Mouse (Mus musculus): Measurements from ENCODE around the gene Teddm2. TPM values are rescaled to one million over a fixed set of nuclear protein-coding genes. Genes with fewer than 3 reads are reported as not detected.

The Teddm2 gene
- polyA plus RNA-seq, 1 experiment from 2014 or later: 0.36 TPM

DNA sequence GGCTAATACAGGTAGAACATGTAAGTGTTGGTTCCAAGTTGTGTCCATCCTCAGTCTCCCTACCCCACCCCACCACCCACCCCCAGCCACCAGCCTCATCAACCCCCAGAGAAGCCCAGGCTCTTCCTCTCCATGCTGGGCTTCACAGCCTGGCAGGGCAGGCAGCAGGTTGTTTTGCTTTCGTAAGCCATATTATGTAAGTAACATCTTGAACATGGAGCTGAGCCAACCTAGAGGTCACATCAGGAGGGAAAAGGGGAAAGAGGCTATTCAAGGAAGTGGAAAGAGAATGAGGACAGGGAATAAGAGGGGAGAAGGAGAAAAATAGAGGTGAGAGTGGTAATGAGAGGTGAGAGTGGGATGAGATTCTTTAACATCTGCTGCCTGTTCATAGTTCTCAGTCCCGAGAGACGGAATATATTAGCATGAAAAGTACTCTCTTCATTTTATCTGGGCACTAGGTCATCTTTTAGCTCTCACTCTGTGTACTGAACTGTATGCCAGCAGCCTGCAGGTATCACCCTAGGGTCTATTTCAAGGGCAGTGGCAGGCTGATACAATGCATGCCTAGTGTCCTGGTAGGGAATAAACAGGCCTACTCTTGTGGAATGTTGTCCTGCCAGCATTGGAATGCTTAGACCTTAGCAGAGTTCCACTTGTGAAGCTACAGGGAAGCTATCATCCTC, 18.6 kb upstream of the Teddm2 start:
- ATAC-seq: no peak
- Histone ChIP-seq H3K4me1 (no peaks in the 10 kb centered on the region), H3K4me2 (no peak overlapping the region), H3K27ac (no peak overlapping the region), H3K9ac (no peak overlapping the region), H3K9me3 (replicated peaks) (no peaks in the 10 kb centered on the region), H3K4me3 (no peak overlapping the region), H3K36me3 (no peaks in the 10 kb centered on the region), H3K27me3 (replicated peaks) (no peaks in the 10 kb centered on the region)
- 74% methylated on average over 3 of the region's 3 CpGs for WGBS (ENCODE audit: insufficient replicate concordance)

DNA sequence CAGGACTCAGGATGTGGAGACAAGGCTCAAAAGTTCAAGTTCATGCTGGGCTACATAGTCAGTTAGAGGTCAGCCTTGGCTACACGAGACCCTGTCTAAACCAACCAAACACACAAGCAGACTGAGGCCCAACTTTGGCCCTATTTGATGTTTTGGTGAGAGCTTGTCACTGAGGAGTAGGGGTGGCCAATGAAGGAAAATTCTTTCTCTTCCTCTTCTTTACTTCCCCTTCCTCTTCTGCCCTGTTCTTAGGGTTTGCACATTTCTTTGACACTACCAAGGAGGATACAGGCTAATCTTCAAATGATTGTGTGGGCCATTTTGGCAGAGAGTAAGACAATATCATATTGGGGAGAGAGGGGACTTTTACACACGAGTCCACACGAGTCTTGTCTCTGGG, 13.8 kb upstream of the Teddm2 start:
- Histone ChIP-seq H3K9ac (no peak overlapping the region), H3K27me3 (replicated peaks) (no peaks in the 10 kb centered on the region), H3K9me3 (replicated peaks) (no peaks in the 10 kb centered on the region), H3K36me3 (peaks cover 23% of the 10 kb centered on the region), H3K4me3 (no peak overlapping the region), H3K4me2 (no peak overlapping the region), H3K4me1 (peaks cover 15% of the 10 kb centered on the region), H3K27ac (no peak overlapping the region)
- WGBS (ENCODE audit: insufficient replicate concordance): 64% methylated on average over 3 of the region's 3 CpGs
- ATAC-seq: no peak

DNA sequence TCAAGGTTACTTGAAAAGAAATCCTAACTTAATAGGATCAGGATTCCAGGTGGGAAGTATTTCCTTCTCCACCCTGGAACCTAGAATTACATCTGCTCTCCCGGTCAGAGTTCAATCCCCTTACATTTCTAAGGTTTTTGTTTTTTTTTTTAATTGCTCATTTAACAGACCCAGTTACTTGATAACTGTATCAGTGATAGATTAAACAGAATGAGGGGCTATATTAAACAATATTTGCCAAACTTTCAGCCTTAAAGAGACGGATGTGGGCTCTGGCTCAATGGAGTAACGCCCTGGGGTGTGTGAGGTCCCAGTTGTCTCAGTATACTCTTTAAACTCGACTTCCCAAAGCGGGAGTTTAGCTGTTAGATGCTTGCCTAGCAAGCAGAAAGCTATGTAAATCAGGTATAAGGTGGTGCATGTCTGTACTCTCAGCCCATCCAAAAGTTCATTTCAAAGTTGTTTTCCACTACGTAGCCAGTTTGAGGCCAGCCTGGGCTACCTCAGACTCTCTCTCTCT, 11.3 kb upstream of the Teddm2 start:
- Histone ChIP-seq H3K27me3 (replicated peaks) (no peaks in the 10 kb centered on the region), H3K4me1 (peaks cover 16% of the 10 kb centered on the region), H3K36me3 (peaks cover 48% of the 10 kb centered on the region), H3K9ac (no peak overlapping the region), H3K27ac (no peak overlapping the region), H3K4me2 (no peak overlapping the region), H3K9me3 (replicated peaks) (no peaks in the 10 kb centered on the region), H3K4me3 (no peak overlapping the region)
- 83% methylated on average over 6 of the region's 6 CpGs for WGBS (ENCODE audit: insufficient replicate concordance)
- ATAC-seq: no peak

DNA sequence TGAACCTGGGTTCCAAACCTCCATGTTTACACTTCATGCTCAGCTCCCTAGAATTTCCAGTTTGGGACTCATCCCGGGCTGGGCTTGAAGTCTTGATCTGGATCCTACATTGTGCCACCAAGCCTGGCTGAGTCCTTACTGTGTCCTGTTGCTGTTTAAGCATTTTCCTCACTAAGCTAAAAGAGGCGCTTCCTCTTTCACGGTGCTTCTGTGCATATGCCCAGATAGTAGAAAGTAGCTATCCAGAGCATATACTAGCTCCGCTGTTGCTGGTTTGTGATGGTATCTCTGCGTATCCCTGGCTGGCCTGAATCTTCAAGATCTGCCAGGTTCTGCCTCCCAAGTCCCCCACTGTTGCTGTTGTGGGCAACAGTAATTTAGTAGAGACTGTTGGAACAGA, 10.4 kb upstream of the Teddm2 start:
- peaks cover 16% of the 10 kb centered on the region for H3K4me1 ChIP-seq
- peak overlapping the region; percentile 36; the same call in 1 of the 2 replicates for H3K27ac ChIP-seq
- no peaks in the 10 kb centered on the region for H3K9me3 ChIP-seq (replicated peaks)
- H3K36me3 ChIP-seq: peaks cover 57% of the 10 kb centered on the region
- no peak overlapping the region for H3K4me2 ChIP-seq
- 71% methylated on average over 5 of the region's 5 CpGs for WGBS (ENCODE audit: insufficient replicate concordance)
- no peak overlapping the region for H3K4me3 ChIP-seq
- ATAC-seq: no peak
- H3K9ac ChIP-seq: no peak overlapping the region
- no peaks in the 10 kb centered on the region for H3K27me3 ChIP-seq (replicated peaks)

DNA sequence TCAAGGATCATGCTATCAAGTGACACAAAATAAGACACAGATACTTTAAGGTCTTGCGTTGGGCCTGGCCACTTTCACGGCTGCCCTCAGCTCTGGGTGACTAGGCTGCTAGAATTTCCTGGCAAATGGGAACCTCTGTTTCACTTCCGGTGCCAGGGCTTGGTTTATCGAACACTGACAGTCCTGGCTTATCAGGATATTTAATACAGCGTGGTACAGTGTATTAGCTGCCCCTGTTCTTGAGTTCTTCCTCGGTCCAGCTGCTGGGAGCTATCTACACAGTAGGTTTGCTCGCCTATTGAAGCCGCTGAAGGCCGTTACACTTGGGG, 9.9 kb upstream of the Teddm2 start:
- Histone ChIP-seq H3K4me2 (no peak overlapping the region), H3K27ac (peak overlapping the region; percentile 36; the same call in 1 of the 2 replicates)
- WGBS (ENCODE audit: insufficient replicate concordance): 72% methylated on average over 9 of the region's 9 CpGs

DNA sequence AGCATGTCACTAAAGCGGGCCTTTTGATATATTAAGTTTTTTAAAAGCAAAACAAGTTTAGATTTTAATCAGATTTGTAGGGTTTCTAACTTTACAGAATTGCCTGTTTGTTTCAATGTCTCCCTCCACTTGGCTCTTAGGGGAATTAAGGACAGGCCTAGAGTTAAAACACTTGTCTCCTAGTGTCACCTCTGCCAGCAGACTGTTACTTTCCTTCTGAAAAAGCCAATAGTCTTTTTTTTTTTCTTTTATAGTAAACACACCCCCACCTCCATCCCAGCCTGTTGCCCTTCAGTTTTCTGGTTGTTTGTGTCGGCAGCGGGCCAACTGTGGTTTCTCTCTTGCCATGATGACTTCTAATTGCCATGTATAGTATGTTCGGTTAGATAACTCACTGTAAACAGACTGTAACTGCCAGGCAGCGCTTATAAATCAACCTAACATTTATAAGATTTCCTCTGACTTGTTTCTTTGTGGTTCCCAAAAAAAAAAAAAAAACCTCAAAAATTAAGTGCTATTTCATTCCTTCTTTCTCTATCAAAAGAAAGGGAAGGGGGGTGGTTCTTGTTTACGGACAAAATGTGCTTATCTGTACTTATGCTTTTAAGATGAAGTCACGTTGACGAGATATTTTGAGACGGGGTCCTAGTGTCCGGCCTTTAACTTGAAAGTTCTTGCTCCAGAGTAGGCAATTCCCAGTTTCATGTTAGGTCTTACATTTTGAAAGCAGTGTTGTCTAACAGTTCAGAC, 9.4 kb upstream of the Teddm2 start:
- Histone ChIP-seq H3K27me3 (replicated peaks) (no peaks in the 10 kb centered on the region), H3K4me2 (no peak overlapping the region), H3K9ac (no peak overlapping the region), H3K4me3 (no peak overlapping the region), H3K9me3 (replicated peaks) (no peaks in the 10 kb centered on the region), H3K36me3 (peaks cover 67% of the 10 kb centered on the region), H3K4me1 (peaks cover 16% of the 10 kb centered on the region), H3K27ac (no peak overlapping the region)
- ATAC-seq: no peak
- 69% methylated on average over 10 of the region's 10 CpGs for WGBS (ENCODE audit: insufficient replicate concordance)

More for the DNA sequence above, 9.9 kb upstream of the Teddm2 start:
- Histone ChIP-seq H3K4me1 (peaks cover 16% of the 10 kb centered on the region), H3K4me3 (no peak overlapping the region), H3K9ac (no peak overlapping the region), H3K9me3 (replicated peaks) (no peaks in the 10 kb centered on the region), H3K36me3 (peaks cover 62% of the 10 kb centered on the region), H3K27me3 (replicated peaks) (no peaks in the 10 kb centered on the region)
- peak; percentile 73 for ATAC-seq

DNA sequence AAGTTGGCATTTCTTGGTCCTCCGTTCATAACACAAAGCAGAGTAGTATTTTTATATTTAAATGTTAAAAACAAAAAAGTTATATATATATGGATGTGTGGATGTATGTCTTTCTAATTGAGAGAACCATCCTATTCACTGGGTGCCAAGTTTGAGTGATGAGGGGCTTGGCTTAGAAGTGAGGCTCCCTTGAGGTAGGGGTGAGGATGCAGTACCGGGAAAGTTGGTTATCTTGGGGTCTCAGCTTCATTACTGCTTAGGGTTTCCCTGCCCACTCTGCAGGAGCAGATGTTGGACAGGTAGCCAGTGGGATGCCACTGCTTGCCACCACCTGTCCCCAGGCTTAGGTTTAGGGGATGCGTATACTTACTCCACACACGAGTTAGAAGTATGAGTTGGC, 8.7 kb upstream of the Teddm2 start:
- H3K27ac ChIP-seq: no peak overlapping the region
- H3K9me3 ChIP-seq (replicated peaks): no peaks in the 10 kb centered on the region
- H3K4me3 ChIP-seq: no peak overlapping the region
- no peak for ATAC-seq
- peaks cover 16% of the 10 kb centered on the region for H3K4me1 ChIP-seq
- H3K9ac ChIP-seq: no peak overlapping the region
- peaks cover 74% of the 10 kb centered on the region for H3K36me3 ChIP-seq
- H3K4me2 ChIP-seq: no peak overlapping the region
- H3K27me3 ChIP-seq (replicated peaks): no peaks in the 10 kb centered on the region
- 84% methylated on average over 4 of the region's 4 CpGs for WGBS (ENCODE audit: insufficient replicate concordance)

DNA sequence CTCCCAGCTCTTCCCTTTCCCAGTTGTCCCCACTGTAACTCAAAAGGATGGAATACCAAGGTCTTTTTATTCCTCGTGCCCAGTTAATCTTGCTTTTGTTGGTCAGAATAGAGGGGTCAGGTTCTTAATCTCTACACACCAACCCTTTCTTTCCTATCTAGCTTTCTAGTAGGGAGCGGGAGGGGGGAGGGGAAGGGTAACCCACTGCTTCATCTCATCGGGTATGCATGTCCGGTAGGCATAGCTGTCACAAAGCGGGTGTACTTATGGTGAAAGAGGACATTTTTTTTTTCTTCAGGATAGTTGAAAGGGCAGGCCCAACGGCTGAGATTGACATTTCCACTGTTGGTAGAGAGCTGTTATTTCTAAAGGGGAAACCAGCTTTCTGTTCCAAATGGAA, 8.2 kb upstream of the Teddm2 start:
- ATAC-seq: no peak
- no peaks in the 10 kb centered on the region for H3K27me3 ChIP-seq (replicated peaks)
- H3K4me3 ChIP-seq: no peak overlapping the region
- peaks cover 79% of the 10 kb centered on the region for H3K36me3 ChIP-seq
- H3K27ac ChIP-seq: no peak overlapping the region
- WGBS (ENCODE audit: insufficient replicate concordance): 81% methylated on average over 6 of the region's 6 CpGs
- H3K9ac ChIP-seq: no peak overlapping the region
- peaks cover 16% of the 10 kb centered on the region for H3K4me1 ChIP-seq
- H3K4me2 ChIP-seq: no peak overlapping the region
- H3K9me3 ChIP-seq (replicated peaks): no peaks in the 10 kb centered on the region

DNA sequence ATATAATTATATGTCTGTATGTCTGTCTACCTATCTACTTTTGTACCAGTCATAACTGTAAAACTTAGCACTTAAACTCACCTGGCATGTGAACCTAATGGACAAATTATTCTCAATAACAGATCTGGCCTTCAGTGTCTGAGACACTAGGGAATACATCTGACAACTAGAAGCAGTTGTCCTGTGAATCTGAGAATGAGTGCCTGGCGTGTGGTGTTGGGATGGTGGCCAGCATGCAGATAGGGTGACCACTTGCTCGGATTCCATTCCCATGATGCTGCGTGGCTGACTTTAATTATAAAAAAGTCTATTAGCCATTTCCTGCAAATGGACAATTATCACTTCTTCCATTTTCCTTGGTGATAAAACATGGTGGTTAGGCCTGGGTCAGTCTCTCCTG, 5.9 kb upstream of the Teddm2 start:
- Histone ChIP-seq H3K9me3 (replicated peaks) (no peaks in the 10 kb centered on the region), H3K27me3 (replicated peaks) (no peaks in the 10 kb centered on the region), H3K4me2 (no peak overlapping the region), H3K36me3 (peaks cover 84% of the 10 kb centered on the region), H3K4me3 (no peak overlapping the region), H3K4me1 (peaks cover 38% of the 10 kb centered on the region), H3K27ac (no peak overlapping the region), H3K9ac (no peak overlapping the region)
- ATAC-seq: no peak
- 88% methylated on average over 3 of the region's 3 CpGs for WGBS (ENCODE audit: insufficient replicate concordance)

DNA sequence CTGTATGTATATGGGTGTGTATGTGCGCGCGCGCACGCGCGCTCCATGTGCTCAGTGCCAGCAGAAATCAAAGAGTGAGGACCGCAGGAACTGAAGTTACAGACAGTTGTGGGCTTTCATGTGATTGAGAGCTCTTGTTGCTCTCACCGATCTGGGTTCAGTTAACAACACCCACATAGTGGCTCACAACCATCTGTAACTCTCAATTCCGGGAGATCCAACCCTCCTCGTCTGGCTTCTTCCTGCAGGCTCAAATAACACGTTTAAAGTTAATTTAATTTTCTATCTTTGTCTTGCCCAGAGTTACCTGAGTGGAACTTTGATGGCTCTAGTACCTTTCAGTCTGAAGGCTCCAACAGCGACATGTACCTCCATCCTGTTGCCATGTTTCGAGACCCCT, 4.2 kb upstream of the Teddm2 start:
- no peak for ATAC-seq
- WGBS (ENCODE audit: insufficient replicate concordance): 91% methylated on average over 14 of the region's 14 CpGs

DNA sequence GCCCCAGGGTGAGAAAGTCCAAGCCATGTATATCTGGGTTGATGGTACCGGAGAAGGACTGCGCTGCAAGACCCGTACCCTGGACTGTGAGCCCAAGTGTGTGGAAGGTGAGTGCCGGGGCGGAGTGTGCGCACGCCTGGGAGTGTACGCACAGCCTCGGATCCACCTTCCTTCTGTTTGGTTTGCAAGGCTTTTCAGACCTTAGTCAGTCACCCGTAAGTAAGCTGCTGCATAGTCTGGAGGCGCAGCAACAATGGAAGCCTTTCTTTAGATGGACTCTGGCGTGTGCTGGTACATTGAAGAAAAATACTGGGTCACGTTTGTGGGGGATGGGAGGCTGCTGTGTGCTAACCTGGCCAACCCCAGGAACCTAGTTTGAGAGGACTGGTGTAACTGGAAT, 3.0 kb upstream of the Teddm2 start:
- no peaks in the 10 kb centered on the region for H3K27me3 ChIP-seq (replicated peaks)
- no peaks in the 10 kb centered on the region for H3K9me3 ChIP-seq (replicated peaks)
- 89% methylated on average over 13 of the region's 13 CpGs for WGBS (ENCODE audit: insufficient replicate concordance)
- H3K9ac ChIP-seq: no peak overlapping the region
- no peak overlapping the region for H3K4me3 ChIP-seq
- H3K4me1 ChIP-seq: peaks cover 38% of the 10 kb centered on the region
- H3K36me3 ChIP-seq: peaks cover 56% of the 10 kb centered on the region
- no peak overlapping the region for H3K27ac ChIP-seq
- 0 out of 2 replicates have a peak overlapping the region, but pooled peaks have one; percentile 79 for H3K4me2 ChIP-seq
- no peak for ATAC-seq

More for the DNA sequence above, 4.2 kb upstream of the Teddm2 start:
- H3K4me1 ChIP-seq: peaks cover 31% of the 10 kb centered on the region
- H3K4me3 ChIP-seq: no peak overlapping the region
- H3K27ac ChIP-seq: no peak overlapping the region
- H3K9me3 ChIP-seq (replicated peaks): no peaks in the 10 kb centered on the region
- H3K36me3 ChIP-seq: peaks cover 68% of the 10 kb centered on the region
- H3K4me2 ChIP-seq: no peak overlapping the region
- H3K27me3 ChIP-seq (replicated peaks): no peaks in the 10 kb centered on the region
- H3K9ac ChIP-seq: no peak overlapping the region

DNA sequence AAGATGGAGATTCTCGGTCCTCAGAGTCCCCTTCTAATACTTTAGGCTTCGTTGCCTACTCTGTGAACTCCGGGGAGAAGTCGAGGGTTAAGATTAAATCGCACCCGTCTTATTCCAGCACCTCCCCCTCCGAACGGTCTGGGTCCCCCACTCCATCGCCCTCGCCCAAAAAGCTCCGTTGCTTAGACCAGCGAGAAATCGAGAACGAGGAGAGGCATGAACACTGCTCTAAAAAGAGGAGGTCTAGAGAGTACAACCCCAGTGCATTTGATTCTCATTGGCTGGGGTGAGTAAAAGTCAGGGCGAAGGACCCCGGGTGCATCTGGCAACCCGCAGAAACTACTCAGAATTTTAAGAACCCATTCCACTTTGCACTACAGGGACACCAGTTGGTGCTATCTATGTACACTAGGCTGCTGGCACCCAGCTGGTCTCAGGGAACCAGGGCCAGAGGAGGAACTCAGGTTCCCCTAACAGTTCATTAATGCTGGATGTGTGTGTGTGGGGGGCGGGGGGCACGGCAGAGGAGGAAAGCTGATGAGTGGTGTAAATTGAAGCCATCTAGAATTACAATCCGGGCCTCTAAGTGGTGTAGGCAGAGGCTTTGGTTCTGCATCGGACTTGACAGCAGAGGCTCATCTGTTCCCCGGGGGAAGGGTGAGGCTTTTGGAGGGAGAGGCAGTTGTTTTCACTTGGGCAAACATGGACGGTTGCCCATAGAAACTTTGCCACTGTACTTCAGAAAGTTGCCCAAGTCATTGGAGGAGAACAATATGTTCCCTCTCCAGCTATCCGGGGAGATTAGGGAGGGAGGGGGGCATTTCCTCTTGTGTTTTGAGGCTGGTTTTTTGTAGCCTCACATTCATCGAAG, 1.1 kb upstream of the Teddm2 start:
- H3K4me3 ChIP-seq: peak overlapping the region; percentile 82
- H3K36me3 ChIP-seq: peaks cover 36% of the 10 kb centered on the region
- 5% methylated on average over 25 of the region's 25 CpGs for WGBS (ENCODE audit: insufficient replicate concordance)
- H3K27ac ChIP-seq: peak overlapping the region; percentile 99
- ATAC-seq: no peak
- peaks cover 49% of the 10 kb centered on the region for H3K4me1 ChIP-seq
- H3K27me3 ChIP-seq (replicated peaks): no peaks in the 10 kb centered on the region
- peak overlapping the region; percentile 92 for H3K9ac ChIP-seq
- H3K9me3 ChIP-seq (replicated peaks): no peaks in the 10 kb centered on the region
- H3K4me2 ChIP-seq: peak overlapping the region; percentile 79

Measured in liver, embryonic 12.5 days (tissue).